ENCODE assay signal across 8 mouse cellular contexts in genomic region chr17:21845545-21846321, GRCm38 (mm10). TPM values are rescaled to one million over a fixed set of nuclear protein-coding genes. Genes with fewer than 3 reads are reported as not detected.
A peak's percentile ranks its signal among the peaks of the same experiment; 100 is the strongest.
DNase-seq lines count a peak whose midpoint lies in the region; ATAC-seq and TF ChIP-seq lines count a peak whose summit lies in the region.

Gene Zfp820 (minus strand): TSS chr17:21845772.

- H3K4me3 ChIP-seq in ES-E14 (ENCODE audit: insufficient read depth in 1 of 2, low read depth in 1 of 2, low read length in 2 of 2, poor library complexity in 1 of 2, severe bottlenecking in 1 of 2): peak within 1 kb of the TSS; percentile 66 to 93
- H3K4me3 ChIP-seq in lung, postnatal 0 days (ENCODE audit: low read depth, low read length): peak within 1 kb of the TSS; percentile 55

- no peak within 1 kb of the TSS for H3K27ac ChIP-seq in ES-E14 (ENCODE audit: insufficient read depth, low read depth, low read length, poor library complexity, severe bottlenecking)
- peak within 1 kb of the TSS; percentile 51; the same call in 1 of the 2 replicates for H3K27ac ChIP-seq in lung, postnatal 0 days (ENCODE audit: low read length)

- in situ Hi-C loops in ES-E14 (cut with MboI; ENCODE audit: low sequenced_read_pairs in 2 of 2, unreplicated experiment in 2 of 2): no loop called here

- peak; percentile 97 for DNase-seq in ES-E14 (ENCODE audit: low read depth, low spot score)
- DNase-seq in brain, embryonic 18.5 days (ENCODE audit: low read depth, low spot score): peak; percentile 57
- DNase-seq in frontal cortex, adult 2 months (ENCODE audit: extremely low spot score in 1 of 2, low spot score in 1 of 2): peak; percentile 1 to 53
- DNase-seq in layer of hippocampus, postnatal 10 days (ENCODE audit: low spot score in 2 of 2): peak; percentile 11 to 24
- DNase-seq in lung, postnatal 0 days (ENCODE audit: low spot score): peak; percentile 91
- peak; percentile 15 for DNase-seq in retina, adult 2 months (ENCODE audit: low read depth, low spot score)
- peak; percentile 39 for DNase-seq in urinary bladder, postnatal 25 days (ENCODE audit: low spot score)

- TF ChIP-seq EP300 in lung, postnatal 0 days (IDR thresholded peaks at IDR 0.05): no peak

- H3K9ac ChIP-seq in ES-E14 (ENCODE audit: insufficient read depth, low read depth, low read length, poor library complexity, severe bottlenecking): peak within 1 kb of the TSS; percentile 86
- peak within 1 kb of the TSS; percentile 48 for H3K9ac ChIP-seq in lung, postnatal 0 days (replicated peaks; ENCODE audit: low read depth)

- ATAC-seq in hematopoietic stem cell, adult 5-6 weeks (replicated peaks in 1 of 2; ENCODE audit: insufficient read depth in 1 of 2, low FRiP score in 2 of 2, low TSS enrichment in 1 of 2, low read depth in 1 of 2, poor library complexity in 2 of 2, severe bottlenecking in 2 of 2): peak; percentile 93 to 94
- ATAC-seq in lung, postnatal 0 days: peak; percentile 96

- WGBS in lung, postnatal 0 days: 2% methylated on average over 22 of the region's 22 CpGs

- no peaks in the 10 kb centered on the region for H3K9me3 ChIP-seq in ES-E14 (ENCODE audit: control insufficient read depth, insufficient read depth, low read depth, low read length)
- no peaks in the 10 kb centered on the region for H3K9me3 ChIP-seq in lung, postnatal 0 days (ENCODE audit: low read length)

- no peaks in the 10 kb centered on the region for H3K27me3 ChIP-seq in lung, postnatal 0 days (replicated peaks; ENCODE audit: insufficient read depth, low read length)

- peak within 1 kb of the TSS; percentile 75 for H3K4me2 ChIP-seq in lung, postnatal 0 days (replicated peaks; ENCODE audit: low read depth, low read length)

- H3K36me3 ChIP-seq in ES-E14 (ENCODE audit: control insufficient read depth, insufficient read depth, low read length, poor library complexity, severe bottlenecking): no peaks in the 10 kb centered on the region
- no peaks in the 10 kb centered on the region for H3K36me3 ChIP-seq in lung, postnatal 0 days (ENCODE audit: insufficient read depth, low read length)

- peaks cover 0 to 2% of the 10 kb centered on the region in 2 experiments; a peak in 1 of 4 replicates for H3K4me1 ChIP-seq in ES-E14 (ENCODE audit: control insufficient read depth in 2 of 2, insufficient read depth in 2 of 2, low read length in 2 of 2, poor library complexity in 1 of 2)
- H3K4me1 ChIP-seq in lung, postnatal 0 days (ENCODE audit: insufficient read depth, low read depth, low read length): 0 out of 2 replicates have a peak, but pooled peaks cover 6% of the 10 kb centered on the region

- no peak for TF ChIP-seq CTCF in lung, postnatal 0 days (IDR thresholded peaks at IDR 0.05)

TF ChIP-seq in ES-E14, 5 proteins besides CTCF, POLR2A, EP300 and RAD21:
- TF ChIP-seq ZNF384 (IDR thresholded peaks at IDR 0.05; ENCODE audit: low read depth, low read length): no peak
- no peak for TF ChIP-seq ZC3H11A (IDR thresholded peaks at IDR 0.05; ENCODE audit: borderline replicate concordance, low read depth, low read length)
- no peak for TF ChIP-seq MAFK (IDR thresholded peaks at IDR 0.05; ENCODE audit: insufficient read depth, low read depth, low read length)
- TF ChIP-seq HCFC1 (IDR thresholded peaks at IDR 0.05; ENCODE audit: borderline replicate concordance, insufficient read depth, low read length): no peak
- no peak for TF ChIP-seq CHD2 (IDR thresholded peaks at IDR 0.05; ENCODE audit: low read depth, low read length)

RNA-seq across cellular contexts. Expression of gene Zfp820, which starts in this region (rescaled TPM):
- 6.6 and 8.1 TPM in 2 replicates for total RNA-seq in ES-E14 (2012; rRNA removed)
- polyA plus RNA-seq in frontal cortex, adult 2 months (2012; rRNA removed): 0.78 and 0.88 TPM in 2 replicates
- total RNA-seq in hematopoietic stem cell, adult 5-6 weeks (2017): 11.9 and 13.0 TPM in 2 replicates
- total RNA-seq in layer of hippocampus, postnatal 10 days (2021): 1 to 10 TPM in 1 of 2 experiments, under 1 TPM in 1; 0.78 to 1.1 TPM
- polyA plus RNA-seq in lung, postnatal 0 days (2015; fragmentation: Nextera tagmentation; extraction: Ambion mirVana): 4.3 and 4.8 TPM in 2 replicates

Comparison
In these comparisons a context has a peak if more than half of its experiments do, and no peak if none do; other contexts are left out.
1. Peak in DNase-seq in frontal cortex, adult 2 months; RNA of the gene not detected or under 1 TPM.
2. DNase-seq: peak in every context shown above with its lines; median percentile 97 in ES-E14; 91 in lung, postnatal 0 days; 57 in brain, embryonic 18.5 days; 39 in urinary bladder, postnatal 25 days; 27 in frontal cortex, adult 2 months; 18 in layer of hippocampus, postnatal 10 days; 15 in retina, adult 2 months.